Mouse (Mus musculus) megakaryocyte-erythroid progenitor cell, adult 5 weeks (primary cell): ENCODE results near the gene Scgn. TPM values are rescaled to one million over a fixed set of nuclear protein-coding genes. Genes with fewer than 3 reads are reported as not detected.

Experiments
- polyA plus RNA-seq: library from polyadenylated mRNA; stranded (reverse); fragments of >175 nt; gene quantifications from 2 replicates; pipeline ENCODE4 v1.2.3, GENCODE M21; 2012

The Scgn gene
- not detected in 2 replicates for polyA plus RNA-seq

GRCm38 (mm10) chr13:23990928-23991327, at the start of gene Scgn:
TSS of gene Scgn (minus strand) at chr13:23991214.

DNA sequence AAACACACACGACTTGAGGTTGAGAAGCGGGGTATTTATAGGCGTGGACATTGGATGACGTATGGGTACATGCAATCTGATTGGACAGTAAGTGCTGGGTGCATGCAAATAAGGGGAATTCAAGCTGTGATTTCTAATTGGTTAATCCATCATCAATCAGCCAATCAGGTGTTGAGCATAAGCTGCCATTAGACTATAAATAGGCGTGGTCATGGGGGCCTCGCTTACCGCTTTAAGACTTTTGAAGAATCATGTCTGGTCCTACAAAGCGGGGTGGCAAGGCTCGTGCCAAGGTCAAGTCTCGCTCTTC, 56.8 kb downstream of the Scgn start, which contains the start of gene Hist1h2aa:
Gene Hist1h2aa (plus strand): TSS at position 252 of the 310 bp plus-strand sequence.

DNA sequence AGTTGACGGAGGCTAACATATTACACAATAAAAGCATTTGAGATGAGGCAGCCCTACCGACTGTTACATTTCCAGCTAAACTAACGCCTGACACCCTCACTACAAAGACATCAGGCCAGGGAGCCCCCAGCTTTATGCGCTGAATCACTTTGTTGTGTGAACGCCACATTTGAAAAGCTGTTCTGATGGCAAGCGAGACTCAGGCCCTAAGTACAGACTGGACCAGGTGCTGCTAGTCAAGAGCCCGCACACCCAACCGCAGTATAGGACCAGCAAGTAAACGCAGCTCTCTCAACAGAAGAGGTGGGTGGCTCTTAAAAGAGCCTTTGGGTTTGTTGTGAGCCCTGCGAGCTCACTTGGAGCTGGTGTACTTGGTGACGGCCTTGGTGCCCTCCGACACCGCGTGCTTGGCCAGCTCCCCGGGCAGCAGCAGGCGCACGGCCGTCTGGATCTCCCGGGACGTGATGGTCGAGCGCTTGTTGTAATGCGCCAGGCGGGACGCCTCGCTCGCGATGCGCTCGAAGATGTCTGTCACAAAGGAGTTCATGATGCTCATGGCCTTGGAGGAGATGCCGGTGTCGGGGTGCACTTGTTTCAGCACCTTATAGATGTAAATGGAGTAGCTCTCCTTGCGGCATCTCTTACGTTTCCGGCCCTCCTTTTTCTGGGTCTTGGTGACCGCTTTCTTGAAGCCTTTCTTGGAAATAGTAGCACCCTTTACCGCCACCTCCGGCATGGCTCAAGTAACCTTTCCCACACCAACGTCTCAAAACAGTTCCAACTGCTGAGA, 57.4 kb downstream of the Scgn start, which contains the start of gene Hist1h2ba:
Gene Hist1h2ba (minus strand): TSS at position 736 of the 790 bp plus-strand sequence.

DNA sequence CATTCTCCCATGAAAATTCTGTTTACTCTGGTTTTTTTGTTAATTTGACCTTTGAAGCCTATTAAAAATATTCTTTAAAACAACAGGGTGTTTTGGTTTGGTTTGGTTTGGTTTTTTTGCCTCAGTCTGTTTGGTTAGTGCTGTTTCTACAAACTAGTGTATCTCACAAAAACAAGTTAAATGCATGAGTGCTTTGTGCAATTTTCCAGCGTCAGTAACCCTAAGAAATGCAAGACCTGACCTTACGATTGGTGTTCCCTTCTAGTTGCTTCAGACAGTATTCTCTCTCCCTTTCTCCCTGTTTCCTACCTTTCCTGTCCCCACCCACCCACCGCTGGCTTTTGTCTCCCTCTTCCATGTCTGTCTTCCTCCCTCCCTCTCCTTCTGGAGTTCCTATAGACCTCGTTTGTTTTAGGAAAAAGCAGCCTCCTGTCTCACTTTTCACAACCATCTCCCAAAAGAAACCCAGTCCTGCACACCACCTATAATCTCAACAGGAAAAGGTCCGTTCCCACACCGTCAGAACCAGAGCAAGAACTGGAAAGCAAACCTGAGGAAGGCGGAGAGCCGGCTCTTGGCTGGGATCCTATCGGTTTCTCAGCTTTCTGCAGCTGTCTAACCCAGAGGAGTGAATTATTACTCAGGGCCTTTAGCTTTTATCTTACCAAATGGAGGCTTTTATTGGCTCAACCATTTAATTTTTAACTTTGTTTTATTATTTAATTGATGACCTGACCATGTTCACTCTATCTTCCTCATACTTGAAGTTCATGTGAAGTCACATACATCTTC, 76.4 kb downstream of the Scgn start, which contains the start of gene Slc17a4:
Gene Slc17a4 (minus strand): TSS at position 634 of the 792 bp plus-strand sequence.

Other genes starting within 250 kb of the Scgn start
- 20.1 and 23.0 TPM in 2 replicates for gene Hist1h3c, start 245.6 kb downstream of the Scgn start, polyA plus RNA-seq
- gene Hist1h2bb, start 244.5 kb downstream of the Scgn start, polyA plus RNA-seq = 11.2 and 22.3 TPM in 2 replicates
- gene Hist1h2ab, start 240.1 kb downstream of the Scgn start, polyA plus RNA-seq = 17.6 and 35.4 TPM in 2 replicates
- 9.2 and 14.4 TPM in 2 replicates for gene Hist1h3b, start 238.9 kb downstream of the Scgn start, polyA plus RNA-seq
- gene Hist1h4b, start 234.2 kb downstream of the Scgn start, polyA plus RNA-seq = 13.8 and 16.1 TPM in 2 replicates
- gene Hist1h4a, start 230.0 kb downstream of the Scgn start, polyA plus RNA-seq = 16.8 and 23.1 TPM in 2 replicates
- 21.7 and 27.6 TPM in 2 replicates for gene Hist1h3a, start 228.8 kb downstream of the Scgn start, polyA plus RNA-seq
- 1.2 and 3.7 TPM in 2 replicates for gene Hist1h1a, start 227.5 kb downstream of the Scgn start, polyA plus RNA-seq
- gene Trim38, start 221.3 kb downstream of the Scgn start, polyA plus RNA-seq = 0.08 TPM in 1 of 2 replicates, not detected in the other
- not detected in 2 replicates for gene Slc17a2, start 184.2 kb downstream of the Scgn start, polyA plus RNA-seq
- gene Slc17a3, start 151.8 kb downstream of the Scgn start, polyA plus RNA-seq = not detected in 2 replicates
- not detected in 2 replicates for gene Slc17a1, start 123.5 kb downstream of the Scgn start, polyA plus RNA-seq
- gene Slc17a4, start 76.2 kb downstream of the Scgn start, polyA plus RNA-seq = 0.01 TPM in 1 of 2 replicates, not detected in the other
- not detected in 2 replicates for gene Hist1h2ba, start 57.1 kb downstream of the Scgn start, polyA plus RNA-seq
- gene Hist1h2aa, start 56.8 kb downstream of the Scgn start, polyA plus RNA-seq = not detected in 2 replicates